Mouse (Mus musculus): ENCODE measurements around the gene Kcnq4.

Kcnq4 gene

GRCm38 (mm10) chr4:120747941-120748866, at the start of gene Kcnq4:
Kcnq4 (minus strand) TSS chr4:120748612.
- no peak for DNase-seq (ENCODE audit: low read depth)

GRCm38 (mm10) chr4:120796687-120797086, 48.3 kb upstream of the Kcnq4 start:
- DNase-seq (ENCODE audit: low read depth), result no peak

GRCm38 (mm10) chr4:120795646-120796045, 47.2 kb upstream of the Kcnq4 start:
- DNase-seq (ENCODE audit: low read depth), result no peak

DNA sequence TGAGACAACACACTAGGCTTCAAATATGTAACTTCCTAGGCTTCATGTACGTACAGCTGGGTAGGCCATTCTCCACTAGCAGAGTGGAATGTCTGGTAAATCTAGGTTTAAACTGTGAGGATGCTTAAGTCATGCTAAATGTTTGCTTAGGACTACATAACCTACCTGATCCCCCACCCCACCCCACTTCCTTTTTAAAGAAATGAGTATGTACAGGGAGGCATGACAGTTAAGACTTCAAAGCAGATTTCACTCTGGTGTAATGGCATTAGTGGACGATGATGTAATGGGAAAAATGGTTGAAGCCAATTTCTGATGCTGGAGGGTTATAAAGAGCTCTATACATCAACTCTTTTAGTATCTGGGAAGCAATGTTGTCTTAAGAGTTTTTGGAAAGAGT, 44.5 kb upstream of the Kcnq4 start:
- DNase-seq (ENCODE audit: low read depth), result no peak

- DNase-seq (ENCODE audit: low read depth), result no peak
Observed at GRCm38 (mm10) chr4:120790027-120790426, 41.6 kb upstream of the Kcnq4 start.

- DNase-seq (ENCODE audit: low read depth), result no peak
Observed at GRCm38 (mm10) chr4:120755801-120756200, 7.4 kb upstream of the Kcnq4 start.

DNA sequence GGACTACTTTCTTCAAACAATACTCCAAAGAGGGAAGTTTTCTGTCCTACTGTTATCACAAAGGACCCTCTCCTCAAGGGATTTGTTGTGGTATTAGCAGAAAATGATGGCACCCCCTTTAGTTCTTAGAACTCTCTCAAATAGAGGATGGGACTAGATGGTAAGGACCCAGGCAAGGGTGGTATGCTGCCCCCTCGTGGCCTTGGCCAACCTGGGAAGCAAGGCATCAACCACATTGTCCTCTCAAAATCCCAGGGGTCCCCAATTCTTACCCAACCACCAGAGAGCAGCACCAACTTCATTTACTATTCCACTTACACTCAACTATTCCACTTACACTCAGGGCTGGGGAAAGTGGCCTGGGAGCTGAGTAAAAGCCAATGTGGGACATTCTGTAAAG, 6.9 kb upstream of the Kcnq4 start:
- peak; percentile 57 for DNase-seq (ENCODE audit: low read depth)

- no peak for DNase-seq (ENCODE audit: low read depth)
Observed at GRCm38 (mm10) chr4:120749601-120750000, 1.2 kb upstream of the Kcnq4 start.

DNA sequence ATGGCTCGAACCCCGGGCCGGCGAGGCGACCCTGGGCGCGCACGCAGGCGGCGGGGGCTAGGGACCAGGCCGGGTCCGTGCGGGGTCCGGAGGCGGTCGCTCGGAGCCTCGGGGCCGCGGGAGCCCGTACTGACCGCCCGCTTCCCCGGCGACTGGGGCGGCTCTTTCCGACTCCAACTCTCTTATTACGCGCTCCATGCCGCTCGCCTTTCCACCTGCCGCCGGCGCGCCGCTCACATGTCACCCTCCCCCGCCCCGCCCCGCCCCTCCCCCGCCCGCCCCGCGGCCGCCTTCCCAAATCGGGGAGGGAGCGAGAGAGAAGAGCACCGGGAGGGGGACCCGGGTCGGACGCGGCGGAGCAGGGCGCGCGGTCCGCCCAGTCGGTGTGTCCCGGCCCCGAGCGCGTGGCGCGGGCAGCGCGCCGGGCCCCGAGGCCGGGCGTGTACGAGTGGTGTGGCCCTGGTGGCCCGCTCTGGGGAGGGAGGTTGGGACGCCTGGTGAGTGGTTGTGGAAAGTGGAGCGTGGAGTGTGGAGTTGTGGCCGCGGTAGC, 1.1 kb downstream of the Kcnq4 start:
- no peak for DNase-seq (ENCODE audit: low read depth)

DNA sequence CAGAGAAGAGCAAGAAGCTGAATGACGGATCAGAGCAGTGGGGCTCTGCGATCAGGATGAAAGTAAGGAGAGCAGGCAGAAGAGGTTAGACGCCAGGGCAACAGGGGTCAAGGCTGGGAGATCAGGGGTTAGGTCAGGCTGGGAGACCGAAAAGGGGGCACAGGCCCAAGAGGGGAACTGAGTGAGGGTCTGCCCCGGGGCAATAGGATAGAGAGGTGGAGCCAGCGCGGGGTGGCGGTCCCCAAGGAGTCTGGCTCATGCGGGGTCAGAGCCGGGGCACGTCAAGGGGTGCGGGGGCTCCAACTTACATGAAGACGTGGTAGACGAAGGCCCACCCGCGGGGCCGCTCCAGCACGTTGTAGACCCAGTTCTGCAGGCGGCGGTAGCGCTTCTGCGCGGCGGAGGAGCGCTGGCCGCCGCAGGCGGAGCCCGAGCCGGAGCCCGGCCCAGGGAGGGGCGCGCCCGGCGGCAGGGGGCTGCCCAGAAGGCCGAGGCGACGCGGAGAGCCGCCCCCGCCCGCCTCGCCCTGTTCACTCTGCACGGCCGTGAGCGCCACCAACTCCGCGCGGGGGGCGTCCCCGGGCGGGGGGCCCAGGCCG, 1.8 kb downstream of the Kcnq4 start:
- no peak for DNase-seq (ENCODE audit: low read depth)

DNA sequence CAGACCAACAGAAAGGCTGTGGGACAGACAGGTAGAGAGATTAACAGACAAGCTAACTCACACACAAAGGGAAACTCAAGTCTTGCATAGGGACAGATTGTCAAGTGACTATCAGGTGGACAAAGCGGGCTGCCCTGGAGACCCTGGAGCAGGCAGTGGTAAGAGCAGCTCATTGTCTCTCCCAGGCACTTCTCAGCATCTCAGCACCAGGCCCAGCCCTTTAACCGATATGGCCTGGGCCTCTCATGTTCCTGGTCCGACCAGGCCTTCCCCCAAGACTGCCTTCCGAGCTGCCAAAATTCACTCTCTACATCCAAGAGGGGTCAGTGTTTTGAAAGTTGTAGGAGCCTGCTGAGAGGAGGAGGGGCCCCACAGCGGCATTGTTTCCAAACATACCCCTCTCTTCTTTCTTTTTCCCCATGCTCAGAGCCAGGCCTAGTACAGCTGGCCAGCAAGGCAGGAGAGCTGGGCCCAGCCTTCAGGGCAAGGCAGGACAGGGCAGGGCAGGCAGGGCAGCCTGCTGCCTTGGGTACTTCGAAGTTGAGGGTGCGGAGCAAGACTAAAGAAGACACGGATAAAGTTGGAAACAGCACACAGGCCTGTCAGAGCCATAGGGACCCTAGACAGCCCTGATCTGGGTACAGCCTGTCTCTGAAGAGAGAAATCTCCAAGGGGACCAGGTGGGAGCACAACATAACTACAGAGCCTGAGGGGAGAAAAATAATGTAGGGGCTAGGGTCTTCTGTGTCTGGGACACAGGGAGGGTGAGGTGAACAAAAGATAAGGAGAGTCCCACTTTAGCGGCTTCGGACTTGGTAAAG, 2.5 kb downstream of the Kcnq4 start:
- no peak for DNase-seq (ENCODE audit: low read depth)

DNA sequence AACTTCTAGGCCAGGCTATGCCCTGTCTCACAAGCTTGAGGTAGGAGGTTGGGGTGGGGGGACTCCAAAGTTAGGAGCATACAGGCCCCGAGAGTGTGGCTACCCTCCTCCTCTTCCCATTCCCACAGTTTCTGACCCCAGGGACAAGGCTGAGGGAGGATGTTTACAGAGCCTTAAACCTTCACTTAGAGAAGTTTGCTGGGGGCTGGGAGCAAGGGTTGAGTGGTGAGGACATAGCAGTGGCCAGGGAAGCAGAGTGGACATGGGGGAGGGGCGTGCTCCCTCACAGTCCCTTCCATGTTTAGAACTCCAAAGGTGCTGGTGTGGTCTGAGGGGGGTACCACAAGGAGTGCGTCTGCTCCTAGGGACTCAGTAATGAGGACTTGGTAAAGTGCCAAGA, 4.8 kb downstream of the Kcnq4 start:
- no peak for DNase-seq (ENCODE audit: low read depth)

GRCm38 (mm10) chr4:120741303-120741702, 7.1 kb downstream of the Kcnq4 start:
- no peak for DNase-seq (ENCODE audit: low read depth)

GRCm38 (mm10) chr4:120734012-120734622, 14.3 kb downstream of the Kcnq4 start:
- DNase-seq (ENCODE audit: low read depth), result no peak

GRCm38 (mm10) chr4:120732737-120733136, 15.7 kb downstream of the Kcnq4 start:
- no peak for DNase-seq (ENCODE audit: low read depth)

GRCm38 (mm10) chr4:120731030-120731644, 17.3 kb downstream of the Kcnq4 start:
- DNase-seq (ENCODE audit: low read depth), result peak; percentile 42

DNA sequence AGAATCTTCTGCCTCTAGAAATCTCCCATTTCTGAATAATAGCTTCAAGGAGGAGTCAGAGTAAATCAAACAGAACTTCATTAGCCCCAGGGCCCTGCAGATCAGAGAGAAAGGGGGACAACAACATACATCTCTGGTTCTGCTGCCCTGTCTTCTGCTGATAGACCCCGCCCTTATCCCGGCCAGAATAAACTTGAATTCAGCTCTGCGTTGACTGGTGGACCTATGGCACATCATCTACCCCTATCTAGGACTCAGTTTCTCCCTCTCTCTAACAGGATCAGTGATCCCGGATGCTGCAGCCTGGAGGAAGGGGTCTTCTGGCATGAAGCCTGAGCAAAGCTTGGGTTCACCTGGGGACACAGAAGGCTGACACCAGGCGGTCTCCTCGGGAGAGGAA, 17.8 kb downstream of the Kcnq4 start:
- no peak for DNase-seq (ENCODE audit: low read depth)

DNA sequence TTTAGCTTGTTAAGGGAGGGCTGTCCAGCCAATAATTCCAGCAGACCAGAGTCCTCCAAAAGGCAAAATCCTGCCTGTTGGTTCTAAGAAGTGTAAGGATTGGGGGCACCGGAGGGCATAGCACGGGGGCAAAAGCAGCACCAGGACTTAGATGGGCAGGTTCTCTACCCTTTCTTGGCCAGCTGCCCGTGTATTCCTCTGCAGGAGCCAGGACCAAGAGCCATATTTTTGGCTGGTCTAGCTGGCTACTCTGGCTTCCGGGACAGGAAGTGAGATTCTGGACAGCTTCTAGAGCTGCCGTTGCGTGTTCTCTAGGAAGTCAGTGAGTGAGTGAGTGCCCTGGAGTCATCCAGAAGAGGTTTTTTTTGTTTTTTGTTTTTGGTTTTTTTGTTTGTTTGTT, 18.3 kb downstream of the Kcnq4 start:
- no peak for DNase-seq (ENCODE audit: low read depth)

DNA sequence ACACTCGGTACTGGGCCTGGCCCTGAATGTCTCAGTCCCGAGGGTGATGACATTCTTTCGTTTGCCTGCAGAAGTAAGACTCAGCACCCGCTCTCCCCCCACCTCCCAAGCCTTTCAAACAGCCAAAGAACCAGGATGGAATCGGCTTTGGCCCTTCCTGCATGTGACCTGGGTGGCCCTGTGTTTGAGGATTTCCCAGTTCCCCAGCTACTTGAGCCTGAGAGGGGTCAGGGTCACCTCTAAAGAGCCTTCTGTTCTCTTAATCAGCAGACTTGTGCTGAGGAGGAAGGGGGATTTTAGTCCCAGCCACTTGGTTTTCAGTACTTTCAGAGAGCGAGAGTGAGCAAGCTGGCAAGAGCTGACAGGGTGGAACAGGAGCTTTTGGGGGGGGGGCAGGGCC, 19.0 kb downstream of the Kcnq4 start:
- DNase-seq (ENCODE audit: low read depth), result no peak

GRCm38 (mm10) chr4:120727842-120728241, 20.6 kb downstream of the Kcnq4 start:
- no peak for DNase-seq (ENCODE audit: low read depth)

DNA sequence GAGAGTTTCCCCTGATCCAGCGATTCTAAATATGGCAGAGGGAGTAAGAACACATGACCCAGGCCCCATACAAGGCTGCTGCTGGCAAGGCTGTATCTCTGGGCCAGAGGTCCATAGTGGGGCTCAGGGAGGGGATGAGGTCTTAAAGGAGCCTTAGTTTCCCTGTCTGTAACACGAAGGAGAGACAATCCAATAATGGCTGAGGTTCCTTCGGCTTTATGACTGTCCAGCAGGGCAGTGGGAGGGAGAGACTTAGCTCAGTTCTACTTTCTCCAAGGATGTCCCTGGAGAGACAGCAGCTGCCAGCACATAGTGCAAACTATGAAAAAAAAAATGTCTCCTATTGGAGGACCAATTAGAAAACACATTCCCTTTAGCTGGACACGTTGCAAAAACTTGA, 22.2 kb downstream of the Kcnq4 start:
- no peak for DNase-seq (ENCODE audit: low read depth)

Data from naive thymus-derived CD4-positive, alpha-beta T cell, adult 2 months (primary cell).